Mouse (Mus musculus): ENCODE measurements at regions not wholly inside any gene's neighbourhood (a gene's known extent, or its start where the extent isn't known, plus 50 kb on each side); places are given as distances from the start of the nearest gene placed in this dataset.

DNA sequence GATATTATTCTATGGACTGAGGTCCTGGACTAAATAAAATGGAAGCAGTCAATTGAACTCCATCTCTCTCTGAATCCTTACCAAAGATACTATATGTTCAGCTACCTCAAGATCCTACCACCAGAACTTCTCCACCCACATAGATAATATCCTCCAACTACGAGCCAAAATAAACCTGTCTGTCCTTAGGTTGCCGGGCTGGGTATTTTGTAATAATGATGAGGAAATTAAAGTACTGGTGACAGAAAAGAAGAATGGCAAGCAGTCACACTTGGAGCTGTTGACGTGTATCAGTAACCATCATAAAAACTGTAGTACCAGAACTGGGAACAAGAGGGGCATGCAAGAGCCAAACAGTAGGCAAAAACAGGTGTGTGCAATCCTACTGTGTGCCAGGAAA, 98.7 kb downstream of the Sox9 start:
- no peak for ATAC-seq (replicated peaks; ENCODE audit: low FRiP score, poor library complexity, severe bottlenecking)

DNA sequence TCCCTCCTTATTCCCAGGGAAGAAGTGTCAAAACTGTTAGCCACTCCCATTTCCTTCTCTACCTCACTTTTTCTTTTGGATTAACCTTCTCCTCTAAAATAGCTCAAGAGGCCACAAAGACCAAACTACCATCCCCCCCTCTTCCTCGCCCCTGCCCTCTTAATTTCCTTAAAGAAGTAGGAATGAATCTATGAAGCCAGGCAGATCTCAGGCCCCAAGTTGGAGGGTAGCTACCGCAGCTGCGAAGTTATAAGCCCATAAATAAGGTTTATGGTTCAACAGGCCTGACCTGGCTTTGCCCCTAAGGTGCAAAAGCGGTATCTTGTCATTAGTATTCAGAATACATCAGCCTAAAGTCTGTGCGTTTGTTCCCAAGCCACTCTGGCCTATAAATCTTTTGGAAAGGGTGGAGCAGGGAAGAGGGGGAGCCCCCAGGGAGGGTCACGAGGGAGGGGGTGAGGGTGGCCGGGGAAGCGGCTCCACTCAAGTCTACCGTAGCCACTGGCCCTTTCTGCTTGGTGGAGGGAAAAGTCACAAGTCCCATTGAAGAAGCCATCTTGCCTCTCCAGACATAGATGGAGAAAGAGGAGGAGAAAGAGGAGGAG, 103.4 kb downstream of the Sox9 start:
- ATAC-seq (replicated peaks; ENCODE audit: low FRiP score, poor library complexity, severe bottlenecking): no peak

DNA sequence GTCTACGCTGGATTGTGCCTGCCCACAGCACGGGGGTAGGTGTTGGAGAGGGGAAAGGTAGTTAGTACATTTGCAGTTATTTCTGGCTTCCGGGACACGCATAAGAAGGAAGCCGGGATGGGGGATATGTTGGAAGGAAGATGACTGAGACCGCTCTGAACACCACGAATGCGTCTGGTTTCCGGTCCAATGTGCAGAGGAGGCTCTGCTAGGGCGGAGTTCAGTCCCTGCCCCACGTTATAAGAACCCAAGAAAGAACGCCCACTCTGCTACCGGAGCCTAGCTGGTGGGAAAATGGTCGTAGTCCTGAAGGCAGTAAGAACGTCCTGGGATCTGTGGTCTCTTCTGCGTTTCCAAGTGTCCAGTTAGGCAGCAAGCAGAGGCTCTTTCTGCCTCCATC, 104.1 kb downstream of the Sox9 start:
- no peak for ATAC-seq (replicated peaks; ENCODE audit: low FRiP score, poor library complexity, severe bottlenecking)

- no peak for ATAC-seq (replicated peaks; ENCODE audit: low FRiP score, poor library complexity, severe bottlenecking)
Observed at GRCm38 (mm10) chr11:112889760-112890159, 107.7 kb downstream of the Sox9 start.

DNA sequence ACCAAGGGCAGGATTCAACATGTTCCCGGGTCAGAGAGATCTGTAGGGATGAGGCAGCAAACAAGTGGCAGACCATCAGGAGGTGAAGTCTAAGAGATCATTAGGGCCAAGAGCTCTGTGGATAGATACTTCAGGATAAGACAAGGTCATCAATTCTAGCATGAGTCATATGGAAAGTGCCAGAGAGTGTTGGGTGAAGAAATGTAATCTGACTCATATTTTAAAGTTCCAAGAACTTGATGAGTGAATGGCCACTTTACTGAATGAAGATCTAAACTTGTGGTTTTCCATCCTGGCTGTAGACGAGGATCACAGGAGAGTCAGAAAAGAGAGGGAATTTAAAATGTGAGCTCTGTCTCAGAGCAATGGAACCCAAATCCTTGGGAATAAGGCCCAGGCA, 115.6 kb downstream of the Sox9 start:
- no peak for ATAC-seq (replicated peaks; ENCODE audit: low FRiP score, poor library complexity, severe bottlenecking)

DNA sequence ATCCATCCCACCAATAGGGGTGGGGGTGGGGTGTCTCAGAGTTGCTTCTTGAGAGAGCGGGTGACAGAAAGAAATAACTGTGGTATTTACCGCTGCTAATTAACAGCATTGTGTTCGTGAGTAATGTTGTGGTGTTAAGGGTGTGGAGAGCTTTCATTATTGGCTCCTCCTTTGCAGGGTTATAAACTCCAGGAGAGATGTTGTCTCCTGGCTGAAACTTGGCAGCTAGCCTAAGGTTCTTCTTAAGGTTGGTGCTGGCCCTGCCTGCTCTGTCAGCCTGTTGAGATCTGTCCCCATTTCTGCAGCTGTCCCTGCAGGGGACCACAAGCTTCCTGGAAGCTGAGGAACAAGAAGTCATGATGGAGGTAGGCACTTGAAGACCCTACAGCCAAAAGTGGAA, 120.6 kb downstream of the Sox9 start:
- no peak for ATAC-seq (replicated peaks; ENCODE audit: low FRiP score, poor library complexity, severe bottlenecking)

- ATAC-seq (replicated peaks; ENCODE audit: low FRiP score, poor library complexity, severe bottlenecking): no peak
Observed at GRCm38 (mm10) chr11:112910309-112910708, 128.3 kb downstream of the Sox9 start.

DNA sequence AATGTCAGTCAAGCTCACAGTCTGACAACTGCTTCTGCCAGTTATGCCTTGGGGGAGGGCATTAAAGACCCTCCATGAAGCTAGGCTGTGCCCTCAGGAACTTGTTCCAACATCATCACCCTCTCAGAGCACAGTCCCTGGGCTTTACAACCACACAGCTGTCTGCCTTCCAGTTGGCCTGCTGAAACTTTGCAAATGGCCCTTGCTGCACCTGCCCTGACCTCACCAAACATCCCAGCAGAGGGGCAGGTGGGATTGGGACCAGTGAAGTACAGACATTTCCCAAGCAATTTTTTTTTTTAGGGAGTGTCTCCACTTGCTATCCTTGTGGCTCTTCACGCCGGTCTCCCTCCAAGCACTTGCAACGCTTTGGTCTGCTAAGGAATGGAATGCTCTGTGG, 130.9 kb downstream of the Sox9 start:
- no peak for ATAC-seq (replicated peaks; ENCODE audit: low FRiP score, poor library complexity, severe bottlenecking)

- ATAC-seq (replicated peaks; ENCODE audit: low FRiP score, poor library complexity, severe bottlenecking): no peak
Observed at GRCm38 (mm10) chr11:112916923-112917322, 134.9 kb downstream of the Sox9 start.

- ATAC-seq (replicated peaks; ENCODE audit: low FRiP score, poor library complexity, severe bottlenecking): no peak
Observed at GRCm38 (mm10) chr11:112920131-112920530, 138.1 kb downstream of the Sox9 start.

DNA sequence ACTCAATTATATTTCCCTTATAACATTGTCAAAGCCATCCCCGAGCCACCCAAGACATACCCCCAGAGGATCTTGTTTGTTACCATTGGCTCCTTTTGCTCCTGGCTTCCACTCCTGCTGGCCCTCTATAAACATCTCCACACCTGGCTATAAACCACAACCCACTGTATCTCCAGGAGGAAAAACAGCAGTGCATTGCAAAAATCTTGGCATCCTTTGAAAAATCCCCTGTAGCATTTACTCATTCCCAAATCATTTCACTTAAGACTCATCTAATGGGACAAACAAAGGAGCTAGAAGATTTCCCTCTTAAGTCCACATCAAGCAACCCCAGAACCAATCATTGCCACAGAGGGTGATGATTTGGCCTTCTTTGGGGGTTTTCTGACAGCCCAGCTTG, 142.6 kb downstream of the Sox9 start:
- no peak for ATAC-seq (replicated peaks; ENCODE audit: low FRiP score, poor library complexity, severe bottlenecking)

DNA sequence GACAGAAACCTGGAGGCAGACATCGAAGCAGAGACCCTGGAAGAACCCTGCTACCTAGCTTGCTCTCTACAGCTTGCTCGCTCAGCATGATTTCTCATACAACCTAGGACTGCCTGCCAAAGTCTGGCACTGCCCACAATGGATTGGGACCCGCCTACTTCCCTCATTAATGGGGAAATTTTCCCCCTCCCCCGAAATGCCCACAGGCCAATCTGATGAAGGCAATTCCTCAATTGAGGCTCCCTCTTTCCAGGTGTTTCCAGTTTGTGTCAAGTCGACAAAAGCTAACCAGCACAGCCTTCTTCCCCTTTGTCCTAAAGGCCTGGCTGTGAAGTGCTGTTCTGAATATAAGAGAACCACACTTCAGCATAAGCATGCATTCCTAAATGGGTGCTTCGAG, 143.1 kb downstream of the Sox9 start:
- ATAC-seq (replicated peaks; ENCODE audit: low FRiP score, poor library complexity, severe bottlenecking): no peak

GRCm38 (mm10) chr11:112926330-112927025, 144.5 kb downstream of the Sox9 start:
- ATAC-seq (replicated peaks; ENCODE audit: low FRiP score, poor library complexity, severe bottlenecking): no peak

DNA sequence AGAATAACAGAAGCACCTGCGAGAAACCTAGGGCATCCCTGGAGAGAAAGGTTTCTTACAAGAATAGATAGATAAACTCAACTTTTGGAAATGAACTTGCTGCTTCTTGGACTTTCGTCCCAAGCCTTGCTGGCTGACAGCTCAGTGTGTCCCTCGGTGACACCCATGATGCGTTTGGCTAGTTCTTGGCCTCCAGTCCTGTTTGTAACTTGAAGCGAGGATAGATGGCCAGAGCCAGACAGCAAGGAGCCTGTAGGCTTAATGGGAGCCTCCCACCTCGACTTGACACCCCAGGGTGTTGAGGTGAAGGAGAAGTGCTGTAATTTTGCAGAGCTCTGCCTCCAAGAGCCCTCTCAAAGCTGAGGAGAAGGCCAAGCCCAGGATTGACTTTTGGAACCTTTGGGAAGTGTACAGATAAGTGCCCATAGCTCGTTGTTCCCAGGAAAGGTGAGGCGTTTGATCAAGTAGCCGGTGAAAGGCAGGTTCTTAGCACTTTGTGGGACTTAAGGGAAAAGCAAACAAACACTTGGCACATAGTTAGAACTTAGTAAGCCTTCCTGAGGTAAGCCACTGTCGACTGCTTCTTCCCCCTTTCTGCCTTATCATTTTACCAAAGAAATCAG, 148.3 kb downstream of the Sox9 start:
- ATAC-seq (replicated peaks; ENCODE audit: low FRiP score, poor library complexity, severe bottlenecking): no peak

- no peak for ATAC-seq (replicated peaks; ENCODE audit: low FRiP score, poor library complexity, severe bottlenecking)
Observed at GRCm38 (mm10) chr11:112938035-112938434, 156.0 kb downstream of the Sox9 start.

- ATAC-seq (replicated peaks; ENCODE audit: low FRiP score, poor library complexity, severe bottlenecking): no peak
Observed at GRCm38 (mm10) chr11:112951421-112951820, 169.4 kb downstream of the Sox9 start.

DNA sequence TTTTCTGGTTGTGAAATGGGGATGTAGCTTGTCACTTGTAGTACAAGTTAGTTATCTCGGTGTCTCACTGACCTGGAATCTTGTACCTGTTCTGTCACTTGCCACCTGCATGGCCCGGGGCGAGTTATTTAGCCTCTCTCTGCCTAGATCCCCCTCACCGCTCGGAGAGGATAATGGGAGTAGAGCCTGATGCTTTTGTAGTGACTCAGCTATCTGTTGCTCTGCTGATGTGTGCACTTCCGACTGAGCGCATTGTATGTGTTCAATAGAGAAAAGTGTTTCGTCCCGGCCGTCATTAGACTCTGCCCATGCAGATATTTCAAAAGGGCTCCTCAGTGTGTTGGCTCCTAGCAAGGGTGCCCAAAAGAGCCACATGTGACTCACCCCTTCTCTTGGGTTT, 170.3 kb downstream of the Sox9 start:
- no peak for ATAC-seq (replicated peaks; ENCODE audit: low FRiP score, poor library complexity, severe bottlenecking)

DNA sequence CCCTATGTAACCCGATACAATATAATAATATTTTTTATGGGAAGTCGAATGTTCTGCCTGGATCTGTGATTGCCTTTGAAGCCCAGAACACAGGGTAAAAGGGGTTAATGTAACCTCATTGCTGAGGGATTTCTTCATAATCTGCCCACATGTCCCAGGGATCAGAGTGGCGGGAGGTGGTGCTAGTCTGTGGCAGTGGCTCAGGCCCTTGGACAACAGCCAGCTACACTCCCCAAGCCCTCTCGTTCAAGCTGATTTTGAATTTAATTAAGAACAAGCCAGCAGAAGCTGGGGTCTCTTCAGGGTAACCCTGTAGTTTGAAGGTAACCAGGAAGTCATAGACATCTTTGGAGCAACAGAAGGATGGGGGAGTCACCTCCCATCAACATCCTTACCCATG, 171.5 kb downstream of the Sox9 start:
- no peak for ATAC-seq (replicated peaks; ENCODE audit: low FRiP score, poor library complexity, severe bottlenecking)

- ATAC-seq (replicated peaks; ENCODE audit: low FRiP score, poor library complexity, severe bottlenecking): no peak
Observed at GRCm38 (mm10) chr11:112956748-112957440, 174.9 kb downstream of the Sox9 start.

DNA sequence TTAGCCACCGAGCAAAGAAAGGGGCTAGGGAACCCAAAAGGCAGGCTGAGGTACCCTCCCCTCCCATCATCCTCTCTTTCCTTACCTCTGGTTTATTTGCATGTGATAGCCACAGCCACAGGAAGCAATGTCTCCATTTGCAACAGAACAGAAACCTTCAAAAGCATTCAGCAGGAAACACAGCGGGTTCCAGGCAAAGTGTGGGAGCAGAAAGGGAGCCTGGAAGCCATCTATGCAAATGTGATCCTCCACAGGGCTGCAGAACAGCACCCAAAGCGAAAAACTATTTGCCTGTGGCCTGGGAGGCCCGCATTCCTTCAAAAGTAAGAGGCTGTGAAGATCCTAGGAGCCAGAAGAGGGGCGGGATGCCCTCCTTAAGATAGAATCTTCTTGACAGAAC, 177.6 kb downstream of the Sox9 start:
- ATAC-seq (replicated peaks; ENCODE audit: low FRiP score, poor library complexity, severe bottlenecking): no peak

GRCm38 (mm10) chr11:112973286-112973685, 191.3 kb downstream of the Sox9 start:
- ATAC-seq (replicated peaks; ENCODE audit: low FRiP score, poor library complexity, severe bottlenecking): no peak

Measured in erythroid progenitor cell, adult 5-6 weeks (primary cell).